Mouse (Mus musculus): ENCODE measurements around the gene Itgav.

DNA sequence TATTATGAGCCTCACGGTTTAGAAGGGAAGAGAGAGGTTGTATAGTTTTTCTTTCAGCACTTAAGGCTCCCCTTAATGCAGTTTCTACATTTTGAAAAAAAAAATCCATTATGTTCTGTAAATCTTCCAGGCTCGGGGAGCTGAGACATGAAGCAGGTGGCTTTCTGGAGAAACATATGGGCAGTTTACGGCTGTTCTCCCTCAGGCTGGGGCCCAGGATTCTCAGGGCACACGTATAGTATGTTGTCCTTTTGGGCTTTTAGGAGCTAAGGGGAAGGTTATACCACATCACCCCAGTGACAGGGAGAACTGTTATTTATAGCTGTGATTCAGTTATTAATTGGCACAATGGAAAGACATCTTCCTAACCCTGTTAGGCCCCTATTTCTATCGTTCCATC lies 101.0 kb downstream of the Itgav start:
- TF ChIP-seq CTCF (IDR thresholded peaks at IDR 0.05; ENCODE audit: borderline replicate concordance, extremely low read depth, insufficient read depth, insufficient read length) (no peak), POLR2A (IDR thresholded peaks at IDR 0.05; ENCODE audit: borderline replicate concordance, extremely low read depth, insufficient read depth, insufficient read length, poor library complexity, severe bottlenecking) (no peak)

Measured in brain, embryonic 14.5 days (tissue).